Mouse (Mus musculus) CD4-positive naive resting alpha-beta T cell, adult 76 days (primary cell): Measurements from ENCODE around the gene Tardbp. TPM values are rescaled to one million over a fixed set of nuclear protein-coding genes. Genes with fewer than 3 reads are reported as not detected.

ENCODE experiments used
- total RNA-seq: library from RNA; stranded (reverse); gene quantifications from one replicate; pipeline ENCODE4 v1.2.4, GENCODE M21; 2023

Gene Tardbp
- total RNA-seq: 331 TPM

GRCm38 (mm10) chr4:148626623-148627185 is at the start of gene Tardbp:
Gene Tardbp (minus strand): TSS chr4:148627019.

GRCm38 (mm10) chr4:148643291-148644156 is 16.7 kb upstream of the Tardbp start, which contains the start of gene Gm572:
Gene Gm572 (plus strand): TSS chr4:148643317.

GRCm38 (mm10) chr4:148602357-148603120 is 24.3 kb downstream of the Tardbp start, which contains the start of gene Masp2:
Gene Masp2 (plus strand): TSS chr4:148602554.

GRCm38 (mm10) chr4:148591171-148591630 is 35.6 kb downstream of the Tardbp start, which contains the start of gene Srm:
Gene Srm (plus strand): TSS chr4:148591503.

Other genes with a start within 250 kb of the Tardbp start
- gene Ubiad1, start 182.2 kb downstream of the Tardbp start, total RNA-seq: 6.5 TPM
- 40.8 TPM for gene Mtor, start 178.4 kb downstream of the Tardbp start, total RNA-seq
- not detected for gene Angptl7, start 126.6 kb downstream of the Tardbp start, total RNA-seq
- gene Exosc10, start 68.6 kb downstream of the Tardbp start, total RNA-seq: 113 TPM
- 28.2 TPM for gene Srm, start 35.5 kb downstream of the Tardbp start, total RNA-seq
- gene Masp2, start 24.5 kb downstream of the Tardbp start, total RNA-seq: 0.47 TPM
- not detected for gene Gm572, start 16.3 kb upstream of the Tardbp start, total RNA-seq
- gene Casz1, start 177.4 kb upstream of the Tardbp start, total RNA-seq: 8.4 TPM